Comparison of ENCODE assay signal across 14 mouse cellular contexts in genomic region chr10:70442623-70443022, GRCm38 (mm10). TPM values are rescaled to one million over a fixed set of nuclear protein-coding genes. Genes with fewer than 3 reads are reported as not detected.
DNase-seq lines count a peak whose midpoint lies in the region; ATAC-seq and TF ChIP-seq lines count a peak whose summit lies in the region.
"Had no signal": no experiment of that assay in that cellular context is flagged by ENCODE, and none has a peak within 500 bp of the region (broad histone marks: within the 10 kb centered on the region; RNA-seq: fewer than 3 reads in every experiment).

No protein-coding gene starts in this region.

- no peaks in the 10 kb centered on the region for H3K9me3 ChIP-seq in heart, postnatal 0 days (replicated peaks; ENCODE audit: control insufficient read depth, low read length)
- H3K9me3 ChIP-seq in heart, embryonic 10.5 days, result no peaks in the 10 kb centered on the region
- no peaks in the 10 kb centered on the region for H3K9me3 ChIP-seq in forebrain, postnatal 0 days (ENCODE audit: low read length)
- H3K9me3 ChIP-seq in midbrain, embryonic 16.5 days (replicated peaks; ENCODE audit: control insufficient read depth, low read length, poor library complexity, severe bottlenecking), result no peaks in the 10 kb centered on the region
- H3K9me3 ChIP-seq: limb, embryonic 15.5 days had no signal

- H3K4me2 ChIP-seq in heart, postnatal 0 days (ENCODE audit: low read depth, low read length), result peak overlapping the region; percentile 87; the same call in 1 of the 2 replicates
- H3K4me2 ChIP-seq in forebrain, postnatal 0 days (ENCODE audit: low read depth), result peak overlapping the region; percentile 68
- H3K4me2 ChIP-seq in midbrain, embryonic 16.5 days (ENCODE audit: low read length), result peak overlapping the region; percentile 89

- no peaks in the 10 kb centered on the region for H3K36me3 ChIP-seq in heart, postnatal 0 days (replicated peaks; ENCODE audit: control insufficient read depth, insufficient read depth, low read length)
- H3K36me3 ChIP-seq in heart, embryonic 10.5 days, result no peaks in the 10 kb centered on the region
- H3K36me3 ChIP-seq in forebrain, postnatal 0 days (ENCODE audit: insufficient read depth), result peaks cover 5% of the 10 kb centered on the region
- H3K36me3 ChIP-seq in midbrain, embryonic 16.5 days (ENCODE audit: control insufficient read depth, insufficient read depth, low read length), result no peaks in the 10 kb centered on the region
- H3K36me3 ChIP-seq: limb, embryonic 15.5 days had no signal

- TF ChIP-seq CTCF in heart, postnatal 0 days (IDR thresholded peaks at IDR 0.05; ENCODE audit: low read depth), result no peak
- no peak for TF ChIP-seq CTCF in forebrain, postnatal 0 days (IDR thresholded peaks at IDR 0.05; ENCODE audit: low read depth)

- no peak overlapping the region for H3K9ac ChIP-seq in heart, postnatal 0 days (replicated peaks; ENCODE audit: low read depth, low read length)
- H3K9ac ChIP-seq in forebrain, postnatal 0 days, result no peak overlapping the region
- peak overlapping the region; percentile 62 for H3K9ac ChIP-seq in midbrain, embryonic 16.5 days (ENCODE audit: low read depth, low read length)
- H3K9ac ChIP-seq: limb, embryonic 15.5 days had no signal

- 76% methylated on average over 5 of the region's 5 CpGs for WGBS in heart, postnatal 0 days
- WGBS in heart, embryonic 10.5 days, result 77% methylated on average over 5 of the region's 5 CpGs
- 90% methylated on average over 5 of the region's 5 CpGs for WGBS in forebrain, postnatal 0 days
- WGBS in midbrain, embryonic 16.5 days, result 79% methylated on average over 5 of the region's 5 CpGs

- no peak for DNase-seq in heart, postnatal 0 days (ENCODE audit: low spot score)
- DNase-seq in heart, embryonic 10.5 days (ENCODE audit: low spot score), result no peak
- DNase-seq in brain, adult 2 months (ENCODE audit: low read depth, low spot score), result peak; percentile 54
- no peak for DNase-seq in forebrain, postnatal 0 days
- DNase-seq in right cerebral cortex, postnatal 36 days (ENCODE audit: low spot score in 2 of 2), result no peak
- DNase-seq in urinary bladder, postnatal 14 days (ENCODE audit: low spot score), result no peak
- no peak for DNase-seq in retina, postnatal 1 day
- DNase-seq: heart, adult 18-20 months; kidney, adult 9 months; right cerebral cortex, postnatal 14 days had no signal

- no peak for TF ChIP-seq EP300 in heart, postnatal 0 days (IDR thresholded peaks at IDR 0.05; ENCODE audit: low read depth)

- no peak overlapping the region for H3K27ac ChIP-seq in heart, postnatal 0 days (ENCODE audit: low read depth)
- no peak overlapping the region for H3K27ac ChIP-seq in heart, embryonic 10.5 days
- no peak overlapping the region for H3K27ac ChIP-seq in forebrain, postnatal 0 days (ENCODE audit: low read depth, low read length)
- H3K27ac ChIP-seq in midbrain, embryonic 16.5 days (ENCODE audit: low read length), result no peak overlapping the region; the same call in 1 of the 2 replicates
- H3K27ac ChIP-seq: limb, embryonic 15.5 days had no signal

- no peak for ATAC-seq in heart, postnatal 0 days (ENCODE audit: insufficient read depth, low read depth)
- ATAC-seq in forebrain, postnatal 0 days, result no peak
- ATAC-seq in midbrain, embryonic 16.5 days, result no peak
- ATAC-seq: lung, postnatal 0 days had no signal

- no peak overlapping the region for H3K4me3 ChIP-seq in heart, postnatal 0 days (ENCODE audit: low read depth, low read length)
- no peak overlapping the region for H3K4me3 ChIP-seq in heart, embryonic 10.5 days
- no peak overlapping the region for H3K4me3 ChIP-seq in forebrain, postnatal 0 days (ENCODE audit: low read depth, low read length)
- H3K4me3 ChIP-seq in midbrain, embryonic 16.5 days (ENCODE audit: low read depth, low read length), result peak overlapping the region; percentile 71

- H3K4me1 ChIP-seq in heart, postnatal 0 days (ENCODE audit: control insufficient read depth, insufficient read depth), result no peaks in the 10 kb centered on the region
- H3K4me1 ChIP-seq in heart, embryonic 10.5 days, result peaks cover 15% of the 10 kb centered on the region; the same call in 1 of the 2 replicates
- peaks cover 30% of the 10 kb centered on the region for H3K4me1 ChIP-seq in forebrain, postnatal 0 days (ENCODE audit: insufficient read depth)
- H3K4me1 ChIP-seq in midbrain, embryonic 16.5 days (ENCODE audit: control insufficient read depth, insufficient read depth, low read length), result peaks cover 32% of the 10 kb centered on the region

- no peaks in the 10 kb centered on the region for H3K27me3 ChIP-seq in heart, postnatal 0 days (ENCODE audit: control insufficient read depth, insufficient read depth, low read length)
- no peaks in the 10 kb centered on the region for H3K27me3 ChIP-seq in heart, embryonic 10.5 days (ENCODE audit: insufficient read depth, poor library complexity, severe bottlenecking)
- no peaks in the 10 kb centered on the region for H3K27me3 ChIP-seq in forebrain, postnatal 0 days (ENCODE audit: insufficient read depth, low read length)
- H3K27me3 ChIP-seq in midbrain, embryonic 16.5 days (ENCODE audit: control insufficient read depth, insufficient read depth, low read depth, low read length), result no peaks in the 10 kb centered on the region
- H3K27me3 ChIP-seq: limb, embryonic 15.5 days had no signal

RNA-seq across cellular contexts. Expression of gene Fam13c, which starts 2.3 kb away (rescaled TPM):
- total RNA-seq in heart, postnatal 0 days (2014; rRNA removed; ENCODE audit: low replicate concordance), result 0.19 and 2.2 TPM in 2 replicates
- polyA plus RNA-seq in heart, postnatal 0 days (2015; fragmentation: Nextera tagmentation; extraction: Ambion mirVana), result 7.8 and 8.7 TPM in 2 replicates
- polyA plus RNA-seq in heart, embryonic 10.5 days (2016; fragmentation: Nextera tagmentation; extraction: Ambion mirVana), result 5.6 and 6.8 TPM in 2 replicates
- total RNA-seq in forebrain, postnatal 0 days (2014; rRNA removed), result 7.4 and 9.6 TPM in 2 replicates
- 16.8 and 23.8 TPM in 2 replicates for polyA plus RNA-seq in forebrain, postnatal 0 days (2015; fragmentation: Nextera tagmentation; extraction: Ambion mirVana)
- 33.6 and 36.6 TPM in 2 replicates for polyA plus RNA-seq in midbrain, embryonic 16.5 days (2015; fragmentation: Nextera tagmentation; extraction: Ambion mirVana)
- total RNA-seq: common myeloid progenitor, adult 5-6 weeks had no signal
